Mouse (Mus musculus): ENCODE measurements around the gene Noxo1.

Noxo1 gene

GRCm38 (mm10) chr17:24739926-24740325 is 43.9 kb downstream of the Noxo1 start:
- no peak for DNase-seq (ENCODE audit: low spot score)

DNA sequence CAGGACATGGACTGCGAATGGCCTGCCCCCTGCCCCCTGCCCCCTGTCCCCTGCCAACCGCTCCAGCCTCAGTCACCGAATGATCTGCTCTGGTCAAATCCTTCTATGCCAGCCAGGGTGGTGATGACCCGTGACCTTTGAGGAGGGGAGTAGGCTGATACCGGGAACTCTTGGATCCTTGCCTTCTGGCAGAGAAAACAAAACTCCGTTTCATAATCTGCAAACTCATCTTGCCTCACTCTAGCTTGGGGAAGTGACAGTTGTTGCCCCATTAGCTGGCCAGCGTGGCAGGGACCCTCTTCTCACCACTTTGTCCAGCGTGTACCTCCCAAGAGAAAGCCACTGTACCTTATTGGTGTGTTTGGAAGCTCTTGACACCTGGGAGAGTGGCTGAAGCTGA is 46.3 kb downstream of the Noxo1 start:
- no peak for DNase-seq (ENCODE audit: low spot score)

GRCm38 (mm10) chr17:24743896-24744295 is 47.9 kb downstream of the Noxo1 start:
- no peak for DNase-seq (ENCODE audit: low spot score)

- no peak for DNase-seq (ENCODE audit: low spot score)
These were observed 48.3 kb downstream of the Noxo1 start for GRCm38 (mm10) chr17:24744381-24744780.

- peak; percentile 96 for DNase-seq (ENCODE audit: low spot score)
These were observed 49.8 kb downstream of the Noxo1 start for GRCm38 (mm10) chr17:24745526-24746497.

GRCm38 (mm10) chr17:24746986-24747385 is 51.0 kb downstream of the Noxo1 start:
- no peak for DNase-seq (ENCODE audit: low spot score)

Data from embryo, embryonic 10 days (tissue).